In genomic region chr10:80935698-80936097, GRCm38 (mm10) we compare ENCODE assay signal across 8 mouse cellular contexts. TPM values are rescaled to one million over a fixed set of nuclear protein-coding genes. Genes with fewer than 3 reads are reported as not detected.
A peak's percentile ranks its signal among the peaks of the same experiment; 100 is the strongest.
DNase-seq lines count a peak whose midpoint lies in the region; ATAC-seq and TF ChIP-seq lines count a peak whose summit lies in the region.

No protein-coding gene starts in this region.

- H3K9ac ChIP-seq in heart, embryonic 11.5 days (ENCODE audit: low read depth, low read length), result peak overlapping the region; percentile 80; the same call in 1 of the 2 replicates
- H3K9ac ChIP-seq in MEL (ENCODE audit: control insufficient read depth, low read depth, low read length, poor library complexity, severe bottlenecking), result no peak overlapping the region
- no peak overlapping the region for H3K9ac ChIP-seq in hindbrain, embryonic 11.5 days (ENCODE audit: low read depth, low read length)
- H3K9ac ChIP-seq in midbrain, embryonic 12.5 days (replicated peaks), result no peak overlapping the region

- TF ChIP-seq EP300 in MEL (IDR thresholded peaks at IDR 0.05; ENCODE audit: low read depth in 1 of 2, low read length in 2 of 2), result no peak

- peaks cover 6% of the 10 kb centered on the region for H3K79me2 ChIP-seq in MEL (ENCODE audit: control insufficient read depth, insufficient read depth, low read length, poor library complexity)

- peak overlapping the region; percentile 81 for H3K4me2 ChIP-seq in heart, embryonic 11.5 days
- peak overlapping the region; percentile 47 for H3K4me2 ChIP-seq in hindbrain, embryonic 11.5 days (replicated peaks; ENCODE audit: low read depth, low read length)
- H3K4me2 ChIP-seq in midbrain, embryonic 12.5 days (replicated peaks), result peak overlapping the region; percentile 48

- peak overlapping the region; percentile 49 for H3K4me3 ChIP-seq in heart, embryonic 11.5 days (ENCODE audit: low read depth, low read length)
- no peak overlapping the region for H3K4me3 ChIP-seq in MEL (ENCODE audit: control insufficient read depth in 1 of 2, insufficient read depth in 1 of 2, low read depth in 2 of 2, low read length in 2 of 2)
- peak overlapping the region; percentile 20 for H3K4me3 ChIP-seq in hindbrain, embryonic 11.5 days (ENCODE audit: low read depth, low read length)
- H3K4me3 ChIP-seq in midbrain, embryonic 12.5 days, result peak overlapping the region; percentile 26; the same call in 1 of the 2 replicates

- peaks cover 23% of the 10 kb centered on the region for H3K27me3 ChIP-seq in heart, embryonic 11.5 days (ENCODE audit: control insufficient read depth, insufficient read depth, low read length)
- H3K27me3 ChIP-seq in MEL (ENCODE audit: control insufficient read depth in 1 of 2, insufficient read depth in 2 of 2, low read length in 2 of 2), result no peaks in the 10 kb centered on the region
- peaks cover 76% of the 10 kb centered on the region for H3K27me3 ChIP-seq in hindbrain, embryonic 11.5 days (ENCODE audit: control insufficient read depth, insufficient read depth, low read length)
- peaks cover 100% of the 10 kb centered on the region for H3K27me3 ChIP-seq in midbrain, embryonic 12.5 days

- ATAC-seq in heart, embryonic 11.5 days (replicated peaks; ENCODE audit: insufficient number of reproducible peaks, low FRiP score, low TSS enrichment), result no peak
- 0 out of 2 replicates have a peak, but pooled peaks have one; percentile 20 for ATAC-seq in hindbrain, embryonic 11.5 days (ENCODE audit: low FRiP score)
- no peak for ATAC-seq in midbrain, embryonic 12.5 days (ENCODE audit: low FRiP score, low read depth)

- no peaks in the 10 kb centered on the region for H3K9me3 ChIP-seq in heart, embryonic 11.5 days (replicated peaks; ENCODE audit: control insufficient read depth, low read length)
- no peaks in the 10 kb centered on the region for H3K9me3 ChIP-seq in MEL (replicated peaks; ENCODE audit: insufficient read depth, low read length)
- no peaks in the 10 kb centered on the region for H3K9me3 ChIP-seq in hindbrain, embryonic 11.5 days (ENCODE audit: control insufficient read depth, low read length)
- H3K9me3 ChIP-seq in midbrain, embryonic 12.5 days, result no peaks in the 10 kb centered on the region

- TF ChIP-seq RAD21 in MEL (IDR thresholded peaks at IDR 0.05; ENCODE audit: low read depth, low read length), result no peak

- no peaks in the 10 kb centered on the region for H3K36me3 ChIP-seq in heart, embryonic 11.5 days (ENCODE audit: control insufficient read depth, insufficient read depth, low read length)
- peaks cover 0 to 11% of the 10 kb centered on the region in 2 experiments; a peak in 2 of 4 replicates for H3K36me3 ChIP-seq in MEL (ENCODE audit: control insufficient read depth in 1 of 2, insufficient read depth in 2 of 2, low read length in 2 of 2)
- no peaks in the 10 kb centered on the region for H3K36me3 ChIP-seq in hindbrain, embryonic 11.5 days (ENCODE audit: control insufficient read depth, insufficient read depth, low read length)
- H3K36me3 ChIP-seq in midbrain, embryonic 12.5 days, result no peaks in the 10 kb centered on the region

- no peak for TF ChIP-seq CTCF in MEL (IDR thresholded peaks at IDR 0.05 in 2 of 3, conservative IDR thresholded peaks at IDR 0.05 in 1 of 3; ENCODE audit: control insufficient read depth in 1 of 3, insufficient read depth in 1 of 3, low read depth in 2 of 3, low read length in 3 of 3, poor library complexity in 1 of 3, severe bottlenecking in 1 of 3)

- no peak overlapping the region for H3K27ac ChIP-seq in heart, embryonic 11.5 days (ENCODE audit: low read depth, low read length)
- no peak overlapping the region for H3K27ac ChIP-seq in MEL (ENCODE audit: control insufficient read depth, low read depth, low read length)
- H3K27ac ChIP-seq in hindbrain, embryonic 11.5 days (ENCODE audit: low read depth, low read length), result no peak overlapping the region
- no peak overlapping the region for H3K27ac ChIP-seq in midbrain, embryonic 12.5 days (replicated peaks)

- WGBS in heart, embryonic 11.5 days (ENCODE audit: insufficient replicate concordance), result 8% methylated on average over 17 of the region's 17 CpGs
- WGBS in hindbrain, embryonic 11.5 days, result 8% methylated on average over 17 of the region's 17 CpGs
- 5% methylated on average over 17 of the region's 17 CpGs for WGBS in midbrain, embryonic 12.5 days

- DNase-seq in heart, adult 8-10 months (ENCODE audit: low spot score), result no peak
- no peak for DNase-seq in MEL (ENCODE audit: low read depth, low spot score)
- DNase-seq in hindbrain, embryonic 11.5 days (ENCODE audit: low spot score), result peak; percentile 40
- no peak for DNase-seq in cerebellum, adult 9-10 months
- DNase-seq in kidney, adult 18-20 months, result no peak
- DNase-seq in ovary, postnatal 36 days (ENCODE audit: low spot score), result no peak

- TF ChIP-seq POLR2A in MEL (IDR thresholded peaks at IDR 0.05; ENCODE audit: control insufficient read depth in 1 of 2, insufficient read depth in 1 of 2, low read depth in 1 of 2, low read length in 2 of 2, poor library complexity in 1 of 2), result no peak

- peaks cover 86% of the 10 kb centered on the region for H3K4me1 ChIP-seq in heart, embryonic 11.5 days (ENCODE audit: control insufficient read depth, insufficient read depth, low read length)
- H3K4me1 ChIP-seq in MEL (ENCODE audit: control insufficient read depth in 1 of 2, insufficient read depth in 2 of 2, low read length in 2 of 2), result peaks cover 7 to 38% of the 10 kb centered on the region in 2 experiments
- peaks cover 40% of the 10 kb centered on the region for H3K4me1 ChIP-seq in hindbrain, embryonic 11.5 days (replicated peaks; ENCODE audit: control insufficient read depth, insufficient read depth, low read length)
- H3K4me1 ChIP-seq in midbrain, embryonic 12.5 days, result peaks cover 89% of the 10 kb centered on the region

TF ChIP-seq in MEL, 35 proteins besides CTCF, POLR2A, EP300 and RAD21:
- TF ChIP-seq SIN3A (IDR thresholded peaks at IDR 0.05; ENCODE audit: low read length) (0 out of 2 replicates have a peak, but pooled peaks have one; percentile 5), KAT2A (conservative IDR thresholded peaks at IDR 0.05; ENCODE audit: low read depth, low read length) (no peak), USF2 (IDR thresholded peaks at IDR 0.05; ENCODE audit: borderline replicate concordance in 1 of 2, insufficient read depth in 1 of 2, low read depth in 1 of 2, low read length in 2 of 2) (no peak), UBTF (IDR thresholded peaks at IDR 0.05; ENCODE audit: borderline replicate concordance, insufficient read depth, low read depth, low read length) (no peak), HCFC1 (IDR thresholded peaks at IDR 0.05; ENCODE audit: low read depth, low read length) (no peak), E2F4 (IDR thresholded peaks at IDR 0.05; ENCODE audit: borderline replicate concordance, low read depth, low read length) (no peak)
TF ChIP-seq in MEL: peak in this region for 1.

RNA-seq across cellular contexts. Expression of gene Gadd45b, which starts 5.8 kb away (rescaled TPM):
- polyA plus RNA-seq in heart, embryonic 11.5 days (2014; fragmentation: Nextera tagmentation; extraction: Ambion mirVana), result 21.3 and 25.6 TPM in 2 replicates
- total RNA-seq in heart, adult 8-10 months (2022), result 10 to 100 TPM in 2 of 4 experiments, 1 to 10 TPM in 2; 5.0 to 18.1 (median 12.0) TPM
- total RNA-seq in MEL (2012; rRNA removed), result 13.3 and 13.4 TPM in 2 replicates
- polyA plus RNA-seq in MEL (2012; ENCODE audit: insufficient read depth in 1 of 2, insufficient read length in 2 of 2, low read depth in 1 of 2, low replicate concordance in 2 of 2, missing spikeins in 1 of 2), result 10 to 100 TPM in 1 of 2 experiments, not detected in 1; 10.1 TPM
- polyA plus RNA-seq in hindbrain, embryonic 11.5 days (2014; fragmentation: Nextera tagmentation; extraction: Ambion mirVana), result 13.8 and 14.6 TPM in 2 replicates
- polyA plus RNA-seq in midbrain, embryonic 12.5 days (2016; fragmentation: Nextera tagmentation; extraction: Ambion mirVana), result 8.7 and 11.8 TPM in 2 replicates

RNA-seq across cellular contexts. Expression of gene Lmnb2, which starts 17.7 kb away (rescaled TPM):
- polyA plus RNA-seq in heart, embryonic 11.5 days (2014; fragmentation: Nextera tagmentation; extraction: Ambion mirVana), result 7.9 and 11.6 TPM in 2 replicates
- total RNA-seq in heart, adult 8-10 months (2022), result 1 to 10 TPM; 3.5 to 6.3 (median 4.8) TPM
- 28.4 and 32.8 TPM in 2 replicates for total RNA-seq in MEL (2012; rRNA removed)
- 10 to 100 TPM in 1 of 2 experiments, not detected in 1; 29.9 TPM for polyA plus RNA-seq in MEL (2012; ENCODE audit: insufficient read depth in 1 of 2, insufficient read length in 2 of 2, low read depth in 1 of 2, low replicate concordance in 2 of 2, missing spikeins in 1 of 2)
- polyA plus RNA-seq in hindbrain, embryonic 11.5 days (2014; fragmentation: Nextera tagmentation; extraction: Ambion mirVana), result 14.6 and 19.0 TPM in 2 replicates
- polyA plus RNA-seq in midbrain, embryonic 12.5 days (2016; fragmentation: Nextera tagmentation; extraction: Ambion mirVana), result 61.7 and 62.0 TPM in 2 replicates

RNA-seq across cellular contexts. Expression of gene Timm13, which starts 34.9 kb away (rescaled TPM):
- polyA plus RNA-seq in heart, embryonic 11.5 days (2014; fragmentation: Nextera tagmentation; extraction: Ambion mirVana), result 300 and 340 TPM in 2 replicates
- 100 to 1,000 TPM; 117 to 135 (median 123) TPM for total RNA-seq in heart, adult 8-10 months (2022)
- total RNA-seq in MEL (2012; rRNA removed), result 349 and 366 TPM in 2 replicates
- polyA plus RNA-seq in MEL (2012; ENCODE audit: insufficient read depth in 1 of 2, insufficient read length in 2 of 2, low read depth in 1 of 2, low replicate concordance in 2 of 2, missing spikeins in 1 of 2), result 100 to 1,000 TPM; 329 to 645 TPM
- 328 and 353 TPM in 2 replicates for polyA plus RNA-seq in hindbrain, embryonic 11.5 days (2014; fragmentation: Nextera tagmentation; extraction: Ambion mirVana)
- 305 and 308 TPM in 2 replicates for polyA plus RNA-seq in midbrain, embryonic 12.5 days (2016; fragmentation: Nextera tagmentation; extraction: Ambion mirVana)

Comparison
In these comparisons a context has a peak if more than half of its experiments do, and no peak if none do; other contexts are left out.
1. H3K4me3 ChIP-seq: peak in heart, embryonic 11.5 days (single experiment), hindbrain, embryonic 11.5 days (single experiment) and midbrain, embryonic 12.5 days (single experiment); none in MEL (0 of 2).
2. Peak in every context shown above with its lines, with median percentiles within 50 percentile points of each other: H3K4me2 ChIP-seq.